Mouse (Mus musculus): ENCODE results near the gene Prtn3. TPM values are rescaled to one million over a fixed set of nuclear protein-coding genes. Genes with fewer than 3 reads are reported as not detected.

The Prtn3 gene
- total RNA-seq, 4 experiments from 2014 or later = not detected

- DNase-seq (ENCODE audit: low spot score in 2 of 2) = no peak
Observed at GRCm38 (mm10) chr10:79855558-79856184, 18.6 kb upstream of the Prtn3 start.

GRCm38 (mm10) chr10:79856280-79856679 is 18.0 kb upstream of the Prtn3 start:
- DNase-seq (ENCODE audit: low spot score in 2 of 2) = no peak

- DNase-seq (ENCODE audit: low spot score in 2 of 2) = no peak
Observed at GRCm38 (mm10) chr10:79856704-79857451, 17.4 kb upstream of the Prtn3 start.

DNA sequence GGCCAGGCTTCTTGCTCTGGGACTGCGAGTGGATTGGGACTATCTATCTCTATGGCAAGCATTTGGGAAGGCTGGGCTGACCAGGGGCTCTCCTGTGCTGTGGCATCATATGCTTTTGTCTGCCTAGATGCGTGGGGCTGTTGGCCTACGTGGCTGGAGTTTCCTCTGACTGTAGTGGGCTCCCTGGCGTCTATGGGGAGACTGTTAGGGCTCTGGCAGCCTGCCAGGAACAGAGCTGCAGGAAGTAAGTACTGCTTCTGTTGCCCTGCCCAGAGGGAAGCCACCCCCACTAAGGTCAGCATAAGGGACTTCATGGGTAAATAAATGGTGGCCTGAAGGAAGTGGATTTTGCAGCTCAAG is 16.8 kb upstream of the Prtn3 start:
- DNase-seq (ENCODE audit: low spot score in 2 of 2) = peak in 1 of 2 experiments; percentile 58

DNA sequence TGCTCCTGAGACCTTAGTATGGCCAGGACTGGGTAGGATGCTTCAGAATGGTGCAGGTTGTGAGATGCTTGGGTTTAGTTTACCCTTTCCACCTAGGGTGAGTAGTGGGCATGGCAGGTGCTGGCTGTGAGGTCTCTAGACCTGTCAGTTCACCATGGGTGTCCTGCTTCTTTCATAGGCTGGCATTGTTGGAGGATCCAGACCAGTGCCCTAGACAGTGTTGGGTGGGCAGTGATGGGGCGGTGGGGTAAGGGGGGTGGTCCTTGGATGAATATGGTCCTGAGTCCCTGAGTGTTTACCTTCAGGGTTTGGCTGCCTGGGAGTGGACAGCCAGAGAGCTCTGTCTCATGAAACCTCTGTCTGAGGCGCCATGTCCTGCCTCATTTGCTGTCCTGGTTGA is 16.4 kb upstream of the Prtn3 start:
- DNase-seq (ENCODE audit: low spot score in 2 of 2) = no peak

- DNase-seq (ENCODE audit: low spot score in 2 of 2) = no peak
Observed at GRCm38 (mm10) chr10:79858416-79859074, 15.7 kb upstream of the Prtn3 start.

DNA sequence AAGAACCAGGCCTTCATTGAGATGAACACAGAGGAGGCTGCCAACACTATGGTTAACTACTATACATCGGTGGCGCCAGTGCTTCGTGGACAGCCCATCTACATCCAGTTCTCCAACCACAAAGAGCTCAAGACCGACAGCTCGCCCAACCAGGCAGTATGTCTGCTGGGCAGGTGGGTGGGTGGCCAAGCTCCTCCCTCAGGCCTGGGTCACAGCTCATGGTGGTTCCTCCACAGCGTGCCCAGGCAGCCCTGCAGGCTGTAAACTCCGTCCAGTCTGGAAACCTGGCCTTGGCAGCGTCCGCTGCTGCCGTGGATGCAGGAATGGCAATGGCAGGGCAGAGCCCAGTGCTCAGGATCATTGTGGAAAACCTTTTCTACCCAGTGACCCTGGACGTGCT is 15.2 kb upstream of the Prtn3 start:
- no peak for DNase-seq (ENCODE audit: low spot score in 2 of 2)

- no peak for DNase-seq (ENCODE audit: low spot score in 2 of 2)
Observed at GRCm38 (mm10) chr10:79860079-79860911, 14.0 kb upstream of the Prtn3 start.

GRCm38 (mm10) chr10:79861230-79862048 is 12.8 kb upstream of the Prtn3 start:
- no peak for DNase-seq (ENCODE audit: low spot score in 2 of 2)

GRCm38 (mm10) chr10:79862049-79862788 is 12.1 kb upstream of the Prtn3 start:
- DNase-seq (ENCODE audit: low spot score in 2 of 2) = no peak

- DNase-seq (ENCODE audit: low spot score in 2 of 2) = no peak
Observed at GRCm38 (mm10) chr10:79862925-79863324, 11.4 kb upstream of the Prtn3 start.

- DNase-seq (ENCODE audit: low spot score in 2 of 2) = no peak
Observed at GRCm38 (mm10) chr10:79864351-79865188, 9.7 kb upstream of the Prtn3 start.

- DNase-seq (ENCODE audit: low spot score in 2 of 2) = no peak
Observed at GRCm38 (mm10) chr10:79865189-79865601, 9.1 kb upstream of the Prtn3 start.

DNA sequence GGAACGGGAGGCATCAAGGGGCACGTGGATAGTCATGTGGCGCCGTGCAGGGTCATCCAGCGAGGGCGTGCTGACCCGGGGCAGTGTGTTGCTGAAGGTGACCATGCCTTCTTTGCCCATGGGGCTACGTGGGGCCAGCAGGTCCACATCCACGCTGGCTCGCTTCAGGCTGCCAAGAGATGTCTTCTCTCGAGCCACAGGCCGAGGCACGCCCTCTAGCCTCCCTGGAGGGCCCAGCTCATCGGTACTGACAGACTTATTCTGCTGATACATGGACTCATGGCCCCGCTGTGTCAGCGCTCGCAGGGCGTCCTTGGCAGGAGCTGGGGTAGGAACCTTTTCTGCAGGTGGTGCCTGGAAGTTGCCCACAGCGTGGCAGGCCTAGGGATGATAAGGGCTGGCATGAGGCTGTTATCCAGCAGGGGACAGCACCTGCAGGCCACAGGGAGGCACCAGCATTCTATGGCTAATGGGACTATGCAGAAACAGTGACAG is 8.4 kb upstream of the Prtn3 start:
- DNase-seq (ENCODE audit: low spot score in 2 of 2) = no peak

DNA sequence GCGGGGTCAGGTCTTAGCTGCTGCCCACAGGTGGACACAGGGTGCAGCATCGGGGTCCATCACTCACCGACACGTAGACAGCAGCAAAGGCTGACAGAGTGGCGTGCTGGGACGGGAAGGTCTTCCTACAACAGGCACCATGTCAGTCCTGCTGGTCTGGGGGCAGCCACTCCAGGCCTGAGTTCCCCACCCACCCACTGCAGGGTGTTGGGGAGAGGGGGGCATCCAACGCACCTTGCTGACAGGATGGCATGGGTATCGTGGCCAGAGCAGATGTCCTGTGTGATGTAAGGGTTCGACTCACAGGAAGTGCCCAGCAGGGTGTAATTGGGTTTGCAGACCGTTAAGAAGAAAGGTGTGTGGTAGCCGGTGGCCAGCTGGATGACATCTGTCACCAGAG is 7.7 kb upstream of the Prtn3 start:
- no peak for DNase-seq (ENCODE audit: low spot score in 2 of 2)

GRCm38 (mm10) chr10:79871845-79872244 is 2.4 kb upstream of the Prtn3 start:
- DNase-seq (ENCODE audit: low spot score in 2 of 2) = no peak

DNA sequence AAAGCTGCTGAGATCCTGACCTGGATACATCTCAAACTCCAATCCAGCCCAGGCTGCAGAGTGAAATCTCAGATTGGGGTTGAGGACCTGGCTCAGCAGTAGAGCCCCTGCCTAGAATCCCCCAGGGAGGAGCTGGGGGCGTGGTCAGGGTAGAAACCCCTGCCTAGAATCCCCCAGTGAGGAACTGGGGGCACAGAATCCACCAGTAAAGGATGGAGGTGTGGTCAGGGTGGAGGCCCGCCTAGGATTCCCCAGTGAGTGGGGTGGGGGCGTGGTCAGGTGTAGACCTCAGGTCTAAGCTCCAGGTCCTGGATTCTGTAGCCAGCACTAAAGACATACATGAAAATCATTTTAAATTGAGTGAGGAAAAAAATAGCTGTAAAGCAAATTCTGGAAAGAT is 1.4 kb upstream of the Prtn3 start:
- no peak for DNase-seq (ENCODE audit: low spot score in 2 of 2)

DNA sequence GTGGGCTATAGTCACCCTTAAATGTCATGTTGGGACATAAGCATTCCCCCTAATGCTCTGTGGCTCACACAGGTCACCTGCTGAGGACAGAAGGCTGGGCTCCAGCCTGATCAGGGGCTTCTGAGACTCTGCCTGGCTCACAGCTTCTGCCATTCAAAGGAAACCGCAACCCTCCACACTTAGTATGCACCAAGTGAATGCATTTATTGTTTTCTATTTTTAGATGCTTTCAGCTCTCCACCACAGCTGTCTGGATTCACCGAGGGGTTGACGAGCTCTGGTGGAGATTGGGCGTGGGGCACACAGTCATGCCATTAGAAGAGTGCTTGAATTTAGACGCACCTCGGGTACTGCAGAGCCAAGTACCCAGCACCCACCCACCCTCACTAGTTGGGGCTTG is 963 bp upstream of the Prtn3 start:
- DNase-seq (ENCODE audit: low spot score in 2 of 2) = no peak

DNA sequence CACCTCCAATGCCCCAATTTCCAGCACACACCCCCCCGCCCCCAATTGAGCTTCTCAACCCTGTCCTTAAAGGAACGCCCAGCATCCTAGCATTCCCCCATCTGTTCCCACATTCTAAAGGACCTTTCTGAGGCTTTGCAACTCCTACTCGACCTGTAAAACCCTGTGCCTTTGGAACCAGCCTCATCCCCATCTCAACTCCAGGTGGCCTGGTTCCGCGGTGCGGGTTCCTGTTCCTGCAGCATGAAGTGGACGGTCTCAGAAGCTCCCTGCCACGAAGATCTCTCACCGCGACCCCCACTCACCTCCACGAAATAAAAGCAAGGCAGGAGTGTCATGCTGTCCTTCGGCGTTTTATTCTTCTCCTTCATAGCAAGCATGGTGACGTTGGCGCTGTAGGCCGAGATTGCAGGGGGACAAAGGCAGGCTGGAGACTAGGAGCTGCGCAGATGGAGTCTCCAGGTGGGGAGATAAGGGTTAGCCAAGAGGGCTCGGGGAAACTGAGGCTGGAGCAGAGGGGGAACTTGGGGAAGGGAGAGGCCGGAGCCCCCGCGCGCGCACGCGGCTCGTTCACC is 474 bp upstream of the Prtn3 start:
- no peak for DNase-seq (ENCODE audit: low spot score in 2 of 2)

Data from gastrocnemius, adult 8-10 months (tissue).